Mouse (Mus musculus): Measurements from ENCODE around the gene Olfr1148. TPM values are rescaled to one million over a fixed set of nuclear protein-coding genes. Genes with fewer than 3 reads are reported as not detected.

Gene Olfr1148
- not detected for total RNA-seq (2023)

DNA sequence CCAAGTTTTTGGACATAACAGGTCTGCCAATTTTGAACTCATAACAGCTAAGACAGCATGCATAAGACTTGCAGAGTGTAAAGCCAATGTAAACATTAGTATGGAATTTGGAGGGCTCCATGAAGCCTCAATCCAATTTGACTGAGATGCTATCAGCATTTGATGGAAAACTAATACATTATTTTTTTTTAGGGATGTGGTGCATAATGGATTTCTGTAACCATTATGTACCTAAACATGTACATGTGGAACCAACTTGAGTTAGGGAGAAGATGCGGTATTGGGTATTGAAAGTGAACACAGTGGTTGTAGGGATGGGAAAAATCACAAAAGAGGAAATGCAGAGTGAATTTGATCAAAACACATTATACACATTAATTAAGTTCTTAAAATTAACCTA is at the start of gene Olfr1148:
TSS of gene Olfr1148 (plus strand) at position 301 of the 400 bp plus-strand sequence.

DNA sequence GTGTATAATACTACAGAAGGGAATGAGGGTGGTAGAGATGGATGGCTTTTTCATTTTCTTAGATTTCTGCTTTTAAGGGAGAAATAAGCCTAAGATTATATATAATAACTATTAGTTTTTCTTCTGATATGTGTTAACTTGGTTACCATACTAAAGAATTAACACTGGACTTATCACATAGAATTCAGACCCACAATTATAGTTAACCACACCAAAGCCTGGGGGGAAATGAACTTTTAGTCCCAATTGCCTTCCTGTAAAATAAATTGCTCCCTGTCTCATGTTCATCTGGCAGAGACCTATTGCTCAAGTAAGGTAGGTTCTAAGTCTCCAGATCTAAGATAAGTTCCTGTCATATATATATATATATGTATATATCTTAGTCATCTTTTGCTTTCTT is 30.0 kb upstream of the Olfr1148 start, which contains the start of gene Olfr1143:
TSS of gene Olfr1143 (plus strand) at position 301 of the 400 bp plus-strand sequence.

DNA sequence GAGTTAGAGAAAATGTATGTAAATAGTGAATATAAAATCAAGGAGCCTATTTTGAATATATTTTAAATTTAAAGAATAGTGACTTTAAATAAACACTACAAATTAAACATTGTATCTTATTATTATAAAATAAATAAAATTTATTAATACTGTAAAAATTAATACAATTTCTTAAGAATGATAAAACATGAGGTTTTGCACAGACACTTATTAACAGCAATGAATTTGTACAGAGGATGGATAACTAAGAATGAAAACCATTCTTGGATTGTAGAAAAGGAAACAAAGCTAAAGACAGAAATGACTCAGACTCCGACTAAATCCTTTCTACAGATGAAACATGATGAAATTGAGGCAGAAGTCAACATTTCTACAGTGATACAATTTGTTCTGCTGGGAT is 20.8 kb upstream of the Olfr1148 start, which contains the start of gene Olfr1145:
TSS of gene Olfr1145 (plus strand) at position 301 of the 400 bp plus-strand sequence.

DNA sequence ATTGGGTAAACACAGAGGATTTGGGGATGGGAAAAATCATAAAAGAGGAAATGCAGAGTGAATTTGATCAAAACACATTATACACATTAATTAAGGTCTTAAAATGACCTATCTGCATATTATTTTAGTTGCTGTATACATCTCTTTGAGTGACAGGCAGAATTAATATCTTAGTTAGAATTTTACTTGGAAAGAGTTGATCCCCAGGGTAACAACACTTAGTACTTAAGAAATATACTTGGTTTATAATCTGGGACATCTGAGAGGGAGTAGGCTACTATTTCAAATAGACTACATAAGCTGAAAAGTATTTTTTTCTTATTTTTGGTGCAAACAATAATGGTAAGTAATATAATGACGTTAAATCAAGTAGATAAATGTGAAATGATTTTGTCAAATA is 13.4 kb downstream of the Olfr1148 start, which contains the start of gene Olfr1150-ps1:
TSS of gene Olfr1150-ps1 (plus strand) at position 301 of the 400 bp plus-strand sequence.

DNA sequence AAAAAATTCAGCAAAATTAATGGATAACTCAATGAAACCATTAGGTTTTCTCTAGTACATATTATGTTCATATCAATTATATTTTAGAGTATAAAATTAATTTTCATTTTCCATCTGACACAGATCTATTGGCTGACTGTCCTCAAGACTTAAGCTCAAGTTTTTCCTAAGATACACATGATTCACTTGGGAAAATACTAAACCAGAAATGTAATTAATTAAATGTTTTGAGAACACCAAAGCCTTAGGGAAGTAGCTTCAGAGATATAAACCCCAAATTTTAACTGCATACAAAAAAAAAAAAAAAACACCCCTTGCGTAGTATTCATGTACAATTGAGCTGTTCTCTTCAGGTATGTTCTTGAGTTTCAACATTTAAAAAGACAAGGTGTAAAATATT is 25.2 kb downstream of the Olfr1148 start, which contains the start of gene Olfr1151:
TSS of gene Olfr1151 (plus strand) at position 301 of the 400 bp plus-strand sequence.

DNA sequence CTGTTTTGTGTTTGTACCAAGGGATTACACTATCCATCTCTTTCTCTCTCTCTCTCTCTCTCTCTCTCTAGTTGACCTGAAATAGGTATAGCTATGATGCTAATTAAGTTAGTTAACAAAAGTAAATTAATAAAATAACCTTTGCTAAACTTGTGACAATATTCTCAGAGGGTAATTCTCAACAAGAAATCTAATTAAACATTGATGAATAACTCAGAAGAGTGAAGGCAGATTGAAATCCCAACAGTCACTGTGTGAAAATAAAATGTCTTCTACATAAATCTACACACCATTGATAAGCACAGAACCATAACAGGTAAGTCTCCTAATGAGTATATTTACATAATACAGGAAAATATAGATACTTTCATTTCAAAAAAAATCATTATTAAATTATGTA is 35.9 kb downstream of the Olfr1148 start, which contains the start of gene Olfr1152:
TSS of gene Olfr1152 (plus strand) at position 301 of the 400 bp plus-strand sequence.

Other genes with a start within 250 kb of the Olfr1148 start
- gene Olfr1130, start 224.3 kb upstream of the Olfr1148 start, total RNA-seq (2023) = not detected
- gene Olfr1131, start 203.4 kb upstream of the Olfr1148 start, total RNA-seq (2023) = not detected
- gene Olfr1132, start 193.0 kb upstream of the Olfr1148 start, total RNA-seq (2023) = not detected
- gene Olfr1133, start 183.2 kb upstream of the Olfr1148 start, total RNA-seq (2023) = not detected
- gene Olfr1134, start 172.1 kb upstream of the Olfr1148 start, total RNA-seq (2023) = not detected
- not detected for gene Olfr1135, start 156.9 kb upstream of the Olfr1148 start, total RNA-seq (2023)
- not detected for gene Olfr1136, start 136.6 kb upstream of the Olfr1148 start, total RNA-seq (2023)
- gene Olfr1137, start 117.4 kb upstream of the Olfr1148 start, total RNA-seq (2023) = not detected
- not detected for gene Olfr1138, start 90.6 kb upstream of the Olfr1148 start, total RNA-seq (2023)
- not detected for gene Olfr1140, start 86.8 kb upstream of the Olfr1148 start, total RNA-seq (2023)
- not detected for gene Olfr1141, start 76.5 kb upstream of the Olfr1148 start, total RNA-seq (2023)
- not detected for gene Olfr152, start 51.0 kb upstream of the Olfr1148 start, total RNA-seq (2023)
- not detected for gene Olfr1143, start 29.9 kb upstream of the Olfr1148 start, total RNA-seq (2023)
- gene Olfr1145, start 20.7 kb upstream of the Olfr1148 start, total RNA-seq (2023) = not detected
- gene Olfr1150-ps1, start 13.5 kb downstream of the Olfr1148 start, total RNA-seq (2023) = not detected
- not detected for gene Olfr1151, start 25.3 kb downstream of the Olfr1148 start, total RNA-seq (2023)
- gene Olfr1152, start 36.0 kb downstream of the Olfr1148 start, total RNA-seq (2023) = not detected
- gene Olfr1153, start 64.4 kb downstream of the Olfr1148 start, total RNA-seq (2023) = not detected
- not detected for gene Olfr1154, start 74.6 kb downstream of the Olfr1148 start, total RNA-seq (2023)
- not detected for gene Olfr1155, start 114.6 kb downstream of the Olfr1148 start, total RNA-seq (2023)
- gene Olfr1156, start 122.6 kb downstream of the Olfr1148 start, total RNA-seq (2023) = not detected
- not detected for gene Olfr1157, start 137.8 kb downstream of the Olfr1148 start, total RNA-seq (2023)
- gene Olfr74, start 144.1 kb downstream of the Olfr1148 start, total RNA-seq (2023) = not detected
- gene Olfr1158, start 159.6 kb downstream of the Olfr1148 start, total RNA-seq (2023) = not detected
- not detected for gene Olfr1160, start 177.7 kb downstream of the Olfr1148 start, total RNA-seq (2023)
- not detected for gene Olfr1161, start 192.2 kb downstream of the Olfr1148 start, total RNA-seq (2023)
- gene Olfr73, start 207.2 kb downstream of the Olfr1148 start, total RNA-seq (2023) = not detected
- not detected for gene Olfr1162, start 220.6 kb downstream of the Olfr1148 start, total RNA-seq (2023)
- not detected for gene Olfr1163, start 241.3 kb downstream of the Olfr1148 start, total RNA-seq (2023)